Mouse (Mus musculus): ENCODE data around the gene Galnt2. TPM values are rescaled to one million over a fixed set of nuclear protein-coding genes. Genes with fewer than 3 reads are reported as not detected.

Galnt2 gene
- total RNA-seq, 2 experiments from 2014 or later = 1.9 to 9.5 TPM

- no peak for ATAC-seq (replicated peaks; ENCODE audit: low FRiP score, low TSS enrichment, poor library complexity, severe bottlenecking)
Measured at GRCm38 (mm10) chr8:124391191-124391590, 160.0 kb downstream of the Galnt2 start.

GRCm38 (mm10) chr8:124392271-124393012 is 161.3 kb downstream of the Galnt2 start:
- ATAC-seq (replicated peaks; ENCODE audit: low FRiP score, low TSS enrichment, poor library complexity, severe bottlenecking) = no peak

- ATAC-seq (replicated peaks; ENCODE audit: low FRiP score, low TSS enrichment, poor library complexity, severe bottlenecking) = no peak
Measured at GRCm38 (mm10) chr8:124393013-124393412, 161.8 kb downstream of the Galnt2 start.

GRCm38 (mm10) chr8:124393927-124394326 is 162.7 kb downstream of the Galnt2 start:
- no peak for ATAC-seq (replicated peaks; ENCODE audit: low FRiP score, low TSS enrichment, poor library complexity, severe bottlenecking)

GRCm38 (mm10) chr8:124394951-124395350 is 163.8 kb downstream of the Galnt2 start:
- no peak for ATAC-seq (replicated peaks; ENCODE audit: low FRiP score, low TSS enrichment, poor library complexity, severe bottlenecking)

Other genes starting within 250 kb of the Galnt2 start
- 45.7 and 47.9 TPM in 2 replicates for gene Abcb10, start 248.3 kb upstream of the Galnt2 start, total RNA-seq (2014; fragmentation: Nextera tagmentation)
- 23.8 and 39.0 TPM in 2 replicates for gene Abcb10, start 248.3 kb upstream of the Galnt2 start, total RNA-seq (2017)
- 58.2 and 60.6 TPM in 2 replicates for gene Taf5l, start 210.0 kb upstream of the Galnt2 start, total RNA-seq (2014; fragmentation: Nextera tagmentation)
- 34.3 and 52.8 TPM in 2 replicates for gene Taf5l, start 210.0 kb upstream of the Galnt2 start, total RNA-seq (2017)
- gene Urb2, start 209.9 kb upstream of the Galnt2 start, total RNA-seq (2014; fragmentation: Nextera tagmentation) = 25.4 and 36.2 TPM in 2 replicates
- 28.0 and 28.1 TPM in 2 replicates for gene Urb2, start 209.9 kb upstream of the Galnt2 start, total RNA-seq (2017)
- gene Pgbd5, start 208.3 kb downstream of the Galnt2 start, total RNA-seq (2014; fragmentation: Nextera tagmentation) = not detected in 2 replicates
- not detected in 2 replicates for gene Pgbd5, start 208.3 kb downstream of the Galnt2 start, total RNA-seq (2017)